Mouse (Mus musculus) testis, adult 2 months (tissue): ENCODE results near the gene Ano5.

Experiments
- CTCF ChIP-seq: fragments of 200-500 bp; IDR thresholded peaks from 2 replicates; pipeline ENCODE4 v1.5.1; 2012; ENCODE audit warnings: low read depth, mild to moderate bottlenecking, inconsistent platforms, low read length, moderate library complexity; ENCODE audit not compliant: control insufficient read depth, insufficient read depth, insufficient replicate concordance
- POLR2A ChIP-seq: fragments of 200-500 bp; IDR thresholded peaks from 2 replicates; pipeline ENCODE4 v1.6.1; 2012; ENCODE audit warnings: low read depth, mild to moderate bottlenecking, inconsistent platforms, low read length, moderate library complexity; ENCODE audit not compliant: control insufficient read depth

- TF ChIP-seq POLR2A (no peak), CTCF (no peak)
Observed at GRCm38 (mm10) chr7:51624336-51624897, 113.6 kb downstream of the Ano5 start.
